Mouse (Mus musculus) brain, adult 2 months (tissue): Measurements from ENCODE around the gene Megf8.
"Not testable (repeated sequence)": the region's sequence is repeated elsewhere in the genome, so short reads cannot be mapped to it uniquely, and the experiment has no call there.

ENCODE experiments used
- DNase-seq: peaks from one replicate; pipeline ENCODE4 v3.0.0; 2011; ENCODE audit warnings: low read depth, low spot score

Gene Megf8

DNA sequence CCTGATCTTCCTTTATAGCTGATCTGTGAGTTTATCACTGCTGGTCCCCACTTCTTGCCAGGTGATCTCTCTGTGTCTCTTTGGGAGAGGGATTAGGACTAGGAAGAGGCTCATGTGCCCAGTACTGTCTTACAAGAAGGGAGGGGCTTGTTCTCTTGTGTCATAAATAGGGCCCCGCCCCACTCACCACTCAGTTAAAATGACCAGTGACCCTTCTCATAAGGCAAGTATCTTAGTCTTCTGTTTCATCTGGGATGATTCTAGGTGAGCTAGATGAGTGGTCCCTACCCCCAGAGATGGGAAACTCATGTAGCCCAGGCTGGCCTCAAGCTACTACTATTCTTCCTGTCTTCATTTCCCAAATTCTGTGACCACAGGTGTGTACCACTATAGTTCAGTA is 81.6 kb downstream of the Megf8 start, which contains the start of gene Lipe:
TSS of gene Lipe (minus strand) at position 101 of the 400 bp plus-strand sequence.
- no peak for DNase-seq

DNA sequence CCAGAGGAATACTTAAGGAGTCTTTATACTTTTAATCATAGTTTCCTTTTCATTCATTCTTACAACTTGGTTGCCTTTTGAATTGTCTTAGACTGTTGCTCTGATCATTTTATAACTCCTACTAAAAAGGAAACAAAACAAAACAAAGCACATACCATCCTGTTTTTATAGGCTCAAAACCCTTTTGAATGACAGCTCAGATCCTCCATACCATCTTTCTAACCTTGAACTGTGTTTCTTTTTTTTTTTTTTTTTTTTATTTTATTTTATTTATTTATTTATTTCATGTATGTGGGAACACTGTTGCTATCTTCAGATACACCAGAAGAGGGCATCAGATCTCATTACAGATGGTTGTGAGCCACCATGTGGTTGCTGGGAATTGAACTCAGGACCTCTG is 82.1 kb downstream of the Megf8 start:
- DNase-seq: not testable (repeated sequence)

DNA sequence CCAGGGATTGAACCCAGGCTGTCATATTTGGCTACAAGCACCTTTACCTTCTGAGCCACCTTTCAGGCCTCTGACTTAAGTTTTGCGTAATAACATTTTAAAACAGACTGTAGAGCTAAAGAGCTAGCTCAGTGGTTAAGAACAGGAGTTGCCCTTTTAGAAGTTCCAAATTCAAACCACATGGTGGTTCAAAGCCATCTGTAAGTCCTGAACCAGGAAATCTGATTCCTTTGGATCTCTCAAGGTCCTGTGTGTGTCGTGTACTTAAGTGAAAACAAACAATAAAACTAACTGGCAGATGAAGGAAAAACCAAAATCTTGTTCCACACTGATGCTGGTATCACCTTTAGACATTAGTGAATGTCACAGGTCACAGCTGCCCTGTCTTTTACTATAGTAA is 84.6 kb downstream of the Megf8 start:
- DNase-seq: no peak

DNA sequence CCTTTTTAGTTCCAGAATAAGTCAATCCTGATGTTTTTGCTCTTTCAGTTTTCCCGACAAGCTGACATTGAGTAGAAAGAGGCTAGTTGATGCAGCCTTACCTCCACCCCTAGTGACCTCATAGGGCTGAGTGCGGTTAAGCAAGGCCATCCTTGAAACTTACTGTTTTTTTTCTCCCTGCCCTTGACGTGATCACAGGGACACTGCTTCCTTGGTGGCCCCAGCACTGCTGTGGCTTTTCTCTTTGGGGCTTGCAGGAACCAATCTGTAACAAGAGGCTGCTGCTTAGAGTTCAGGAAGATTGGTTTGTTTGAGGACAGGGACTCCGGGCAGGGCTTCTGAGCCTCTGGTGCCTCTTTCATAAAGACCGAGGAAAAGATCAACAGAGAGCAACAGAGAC is 85.0 kb downstream of the Megf8 start:
- no peak for DNase-seq

DNA sequence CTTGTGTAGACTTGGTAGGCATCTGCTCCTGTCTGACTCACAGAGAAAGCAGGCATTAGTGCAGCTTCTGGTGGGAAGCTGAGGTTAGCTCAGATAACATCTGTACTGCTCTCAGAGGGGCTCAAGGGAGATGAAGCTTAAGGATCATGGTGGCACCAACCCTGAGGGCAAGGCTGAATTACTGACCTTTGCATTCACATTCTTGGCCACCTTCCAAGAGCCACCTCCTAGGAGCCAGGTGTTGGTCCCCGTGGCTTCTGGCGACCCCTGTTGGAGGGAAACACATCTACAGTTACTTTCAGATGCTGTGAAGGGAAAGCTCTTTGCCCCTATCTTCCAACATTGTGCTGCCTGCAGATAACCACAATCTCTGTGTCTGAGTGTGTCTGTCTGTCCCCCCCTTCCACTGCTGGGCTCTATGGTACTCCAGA is 85.7 kb downstream of the Megf8 start:
- DNase-seq: peak; percentile 71

DNA sequence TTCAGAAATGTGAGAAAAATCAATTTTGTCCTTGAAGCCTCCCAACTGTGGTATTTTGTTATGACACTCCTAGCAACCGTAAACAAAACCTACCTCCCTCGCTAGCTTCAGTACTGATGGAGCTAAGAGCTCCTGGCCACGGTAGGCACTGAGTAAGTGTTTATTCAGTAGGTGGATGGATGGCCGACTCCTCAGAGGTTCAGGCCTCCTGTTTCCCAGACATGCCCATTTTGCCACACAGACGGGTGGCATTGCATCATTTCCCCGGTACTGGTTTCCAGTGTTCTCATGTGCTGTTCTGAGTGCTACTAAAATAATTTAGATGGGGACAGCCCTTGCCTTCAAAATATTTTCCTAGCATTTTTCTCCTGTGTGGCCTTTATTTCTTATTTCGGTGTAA is 89.5 kb downstream of the Megf8 start:
- no peak for DNase-seq

DNA sequence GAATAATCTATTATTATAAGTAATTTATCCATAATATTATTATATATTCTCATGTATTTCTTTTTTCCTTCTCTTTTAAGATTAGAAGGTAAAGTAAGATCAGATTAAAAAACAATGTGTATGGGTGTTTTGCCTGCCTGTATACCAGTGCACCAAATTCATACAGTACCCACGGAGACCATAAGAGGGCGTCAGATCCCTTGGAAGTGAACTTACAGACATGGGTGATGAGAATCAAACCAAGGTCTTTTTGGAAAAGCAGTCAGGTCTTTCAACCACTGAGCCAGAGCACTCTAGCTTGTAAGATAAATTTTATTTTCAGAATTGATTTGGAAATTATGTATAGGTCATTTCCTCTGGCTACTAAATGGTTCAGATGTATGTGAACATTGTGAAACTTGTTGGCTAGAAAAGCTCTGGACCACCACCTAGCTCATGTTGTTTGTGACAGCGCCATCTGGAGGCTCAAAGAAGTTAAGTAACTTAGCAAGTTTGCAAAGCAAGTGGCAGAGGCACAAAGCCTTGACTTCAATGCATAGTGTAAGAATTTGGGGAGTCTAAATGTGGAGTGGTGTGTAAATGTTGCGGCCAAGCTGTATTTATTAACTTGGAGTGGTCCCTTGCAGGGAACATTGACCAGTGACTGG is 92.3 kb downstream of the Megf8 start:
- peak; percentile 46 for DNase-seq

DNA sequence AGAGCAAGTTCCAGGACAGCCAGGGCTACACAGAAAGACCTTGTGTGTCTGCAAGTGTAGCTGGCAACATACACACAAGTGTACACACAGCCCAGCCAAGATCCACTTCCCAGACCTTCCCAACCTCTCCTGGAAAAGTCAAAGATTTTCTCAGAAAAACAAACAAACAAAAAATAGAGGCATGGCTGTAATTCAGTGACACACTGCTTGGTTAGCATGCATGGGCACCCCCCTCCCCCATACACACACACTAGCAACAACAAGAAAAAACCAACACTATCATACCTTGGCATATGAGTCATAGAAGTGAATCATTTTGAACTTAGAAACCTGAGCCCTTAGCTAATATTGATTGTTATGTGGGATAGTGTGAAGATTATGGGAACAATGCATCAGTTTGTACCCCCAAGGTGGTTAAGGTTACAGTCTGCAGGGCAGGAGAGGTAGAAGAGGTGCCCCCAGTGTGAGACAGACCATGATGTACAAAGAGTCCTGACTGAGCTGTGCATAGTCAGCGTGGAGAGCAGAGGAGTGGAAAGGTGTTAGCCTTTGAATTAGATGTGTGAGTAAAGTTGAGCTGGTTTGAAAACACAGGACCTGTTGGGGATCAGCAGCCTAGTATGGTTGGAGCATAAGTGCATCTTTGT is 94.1 kb downstream of the Megf8 start:
- no peak for DNase-seq

DNA sequence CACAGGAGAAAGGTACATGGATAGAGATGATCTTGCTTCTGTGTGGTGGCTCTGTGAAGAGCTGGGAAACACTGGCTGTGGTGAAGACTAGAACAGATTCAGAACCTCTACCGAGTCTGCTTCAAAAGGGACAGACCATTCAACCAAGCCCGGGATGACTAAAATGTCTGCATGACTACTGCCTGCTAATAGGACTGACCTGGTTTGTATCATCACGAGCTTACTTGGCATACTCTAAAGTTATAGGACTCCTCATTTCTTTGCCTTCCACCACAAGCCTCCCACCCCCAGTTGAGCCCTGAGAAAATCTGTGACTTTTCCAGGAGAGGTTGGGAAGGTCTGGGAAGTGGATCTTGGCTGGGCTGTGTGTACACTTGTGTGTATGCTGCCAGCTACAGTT is 94.9 kb downstream of the Megf8 start:
- DNase-seq: no peak

DNA sequence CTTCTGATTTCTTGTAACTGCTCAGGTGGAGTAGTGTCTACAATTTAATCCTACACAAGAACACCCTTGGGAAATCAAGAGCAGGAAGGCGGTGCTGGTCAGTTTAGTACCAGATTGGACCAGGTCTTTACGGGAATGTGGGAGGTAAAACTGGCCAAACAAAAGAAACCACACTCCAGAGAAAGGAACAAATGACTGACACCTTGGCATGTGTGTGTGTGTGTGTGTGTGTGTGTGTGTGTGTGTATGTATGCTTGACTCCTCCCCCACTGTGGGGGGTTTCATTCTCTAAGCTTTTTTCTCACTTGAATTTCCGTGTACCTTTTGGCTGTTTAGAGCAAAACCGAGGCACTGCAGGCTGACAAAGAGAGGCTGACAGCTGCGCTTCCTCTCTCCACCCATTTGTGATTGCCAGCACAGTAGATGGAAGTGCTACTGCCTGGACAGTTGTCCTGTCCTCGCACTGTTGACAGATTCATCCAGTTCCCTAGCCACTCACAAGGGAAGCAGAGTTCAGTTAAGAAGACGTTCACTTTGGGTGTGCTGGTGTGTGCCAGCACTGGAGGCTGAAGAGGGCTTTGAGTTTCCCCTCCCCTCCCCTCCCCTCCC is 96.0 kb downstream of the Megf8 start, which contains the start of gene Cxcl17:
TSS of gene Cxcl17 (minus strand) at position 54 of the 609 bp plus-strand sequence.
- no peak for DNase-seq
